Mouse (Mus musculus): ENCODE measurements around the gene Peg3.

DNA sequence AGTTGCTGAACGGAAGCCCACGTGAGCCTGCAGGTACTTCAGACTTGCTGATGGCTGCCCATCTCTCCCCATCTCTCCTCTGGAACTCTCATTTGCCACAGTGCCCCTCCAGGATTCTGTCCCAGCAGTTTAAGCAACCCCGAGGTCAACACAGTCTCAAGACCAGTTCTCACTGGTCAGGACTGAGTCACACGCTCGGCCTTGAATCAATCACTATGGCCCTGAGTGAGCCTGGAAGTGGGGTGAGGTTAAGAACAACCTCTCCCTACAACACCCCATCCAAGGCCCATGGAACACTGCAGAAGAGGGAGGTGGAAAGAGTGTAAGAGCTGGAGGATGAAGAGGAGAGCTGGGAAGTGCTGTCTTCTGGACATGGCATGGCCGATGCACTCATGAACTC lies 44.7 kb downstream of the Peg3 start:
- TF ChIP-seq FOSL1 (IDR thresholded peaks at IDR 0.05; ENCODE audit: insufficient read depth, low read length, poor library complexity, severe bottlenecking): no peak
- TF ChIP-seq CTCF (IDR thresholded peaks at IDR 0.05; ENCODE audit: control insufficient read depth, insufficient read depth, insufficient read length): no peak
- no peak for TF ChIP-seq MAX (IDR thresholded peaks at IDR 0.05)
- no peak for TF ChIP-seq CEBPB (IDR thresholded peaks at IDR 0.05; ENCODE audit: low read depth)
- TF ChIP-seq USF1 (IDR thresholded peaks at IDR 0.05; ENCODE audit: low read depth): no peak

All from C2C12 (cell line).